Mouse (Mus musculus): Measurements from ENCODE around the gene Prdm16. TPM values are rescaled to one million over a fixed set of nuclear protein-coding genes. Genes with fewer than 3 reads are reported as not detected.

Prdm16 gene
- total RNA-seq, 1 experiment from 2014 or later: 13.3 TPM

DNA sequence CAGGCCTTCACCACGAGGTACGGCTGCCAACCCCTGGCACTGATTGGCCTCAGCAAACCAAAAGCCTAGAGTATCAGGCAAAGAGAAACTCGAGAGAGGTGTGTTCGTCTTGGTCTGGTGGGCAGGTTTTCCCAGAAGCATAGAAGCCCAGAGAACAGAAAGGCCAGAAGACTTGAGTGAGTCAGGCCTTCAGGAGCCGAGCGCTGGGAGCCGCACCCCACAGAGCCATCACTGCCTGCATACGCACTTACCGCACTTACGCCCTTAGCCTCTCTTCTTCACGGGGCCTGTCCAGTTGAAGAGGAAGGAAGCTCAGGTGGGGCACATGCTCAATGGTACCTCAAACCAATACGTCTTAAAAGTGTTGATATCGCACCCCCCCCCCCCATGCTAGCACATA is 53.0 kb downstream of the Prdm16 start:
- ATAC-seq (replicated peaks in 1 of 2; ENCODE audit: insufficient read depth in 1 of 2, low FRiP score in 2 of 2, low TSS enrichment in 1 of 2, low read depth in 1 of 2, poor library complexity in 2 of 2, severe bottlenecking in 2 of 2): no peak

- no peak for ATAC-seq (replicated peaks in 1 of 2; ENCODE audit: insufficient read depth in 1 of 2, low FRiP score in 2 of 2, low TSS enrichment in 1 of 2, low read depth in 1 of 2, poor library complexity in 2 of 2, severe bottlenecking in 2 of 2)
Observed at GRCm38 (mm10) chr4:154582607-154583236, 54.0 kb downstream of the Prdm16 start.

- peak in 1 of 2 experiments; percentile 9; a peak in 1 of 4 replicates for ATAC-seq (replicated peaks in 1 of 2; ENCODE audit: insufficient read depth in 1 of 2, low FRiP score in 2 of 2, low TSS enrichment in 1 of 2, low read depth in 1 of 2, poor library complexity in 2 of 2, severe bottlenecking in 2 of 2)
Observed at GRCm38 (mm10) chr4:154581261-154581886, 55.3 kb downstream of the Prdm16 start.

GRCm38 (mm10) chr4:154574208-154574875 is 62.3 kb downstream of the Prdm16 start:
- no peak for ATAC-seq (replicated peaks in 1 of 2; ENCODE audit: insufficient read depth in 1 of 2, low FRiP score in 2 of 2, low TSS enrichment in 1 of 2, low read depth in 1 of 2, poor library complexity in 2 of 2, severe bottlenecking in 2 of 2)

GRCm38 (mm10) chr4:154570451-154570881 is 66.2 kb downstream of the Prdm16 start:
- ATAC-seq (replicated peaks in 1 of 2; ENCODE audit: insufficient read depth in 1 of 2, low FRiP score in 2 of 2, low TSS enrichment in 1 of 2, low read depth in 1 of 2, poor library complexity in 2 of 2, severe bottlenecking in 2 of 2): no peak

GRCm38 (mm10) chr4:154569845-154570244 is 66.8 kb downstream of the Prdm16 start:
- no peak for ATAC-seq (replicated peaks in 1 of 2; ENCODE audit: insufficient read depth in 1 of 2, low FRiP score in 2 of 2, low TSS enrichment in 1 of 2, low read depth in 1 of 2, poor library complexity in 2 of 2, severe bottlenecking in 2 of 2)

- ATAC-seq (replicated peaks in 1 of 2; ENCODE audit: insufficient read depth in 1 of 2, low FRiP score in 2 of 2, low TSS enrichment in 1 of 2, low read depth in 1 of 2, poor library complexity in 2 of 2, severe bottlenecking in 2 of 2): no peak
Observed at GRCm38 (mm10) chr4:154568798-154569197, 67.9 kb downstream of the Prdm16 start.

DNA sequence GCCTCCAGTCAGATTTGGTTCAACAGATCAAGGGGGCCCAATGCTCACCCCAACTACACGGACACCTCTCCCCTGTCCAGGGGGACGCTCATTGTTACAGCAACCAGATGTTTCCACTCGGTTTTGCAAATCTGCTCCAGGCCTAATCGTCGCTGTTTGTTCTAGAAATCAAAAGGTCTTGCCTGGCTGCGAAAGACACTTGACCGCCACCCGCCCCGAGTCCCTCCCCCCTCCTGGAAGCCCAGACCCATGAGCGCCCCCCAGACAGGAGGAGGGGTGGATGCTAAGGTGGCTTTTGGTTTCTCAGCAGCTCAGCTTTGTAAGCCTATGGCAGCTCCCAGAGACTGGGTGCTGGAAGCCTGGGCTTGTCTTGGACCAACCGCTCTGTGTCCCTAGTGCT is 68.7 kb downstream of the Prdm16 start:
- ATAC-seq (replicated peaks in 1 of 2; ENCODE audit: insufficient read depth in 1 of 2, low FRiP score in 2 of 2, low TSS enrichment in 1 of 2, low read depth in 1 of 2, poor library complexity in 2 of 2, severe bottlenecking in 2 of 2): no peak

DNA sequence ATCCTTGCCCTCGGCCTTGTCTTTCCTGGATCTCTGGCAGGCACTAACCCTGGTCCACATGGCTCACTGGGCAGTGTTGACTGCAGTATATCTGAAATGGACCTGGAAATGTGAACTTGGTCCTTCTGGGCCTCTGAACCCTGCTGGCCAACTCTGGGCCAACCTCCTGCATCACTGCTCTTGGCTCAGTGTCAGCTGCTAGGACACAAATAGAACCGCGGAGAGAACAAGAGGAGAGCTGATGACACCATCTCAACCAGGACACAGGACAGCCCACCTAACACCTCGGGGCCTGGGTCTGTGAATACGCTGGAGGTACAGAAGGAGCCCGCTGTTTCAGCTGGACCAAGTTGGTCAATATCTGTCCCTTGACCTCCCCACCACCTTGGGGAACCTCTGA is 73.5 kb downstream of the Prdm16 start:
- ATAC-seq (replicated peaks in 1 of 2; ENCODE audit: insufficient read depth in 1 of 2, low FRiP score in 2 of 2, low TSS enrichment in 1 of 2, low read depth in 1 of 2, poor library complexity in 2 of 2, severe bottlenecking in 2 of 2): no peak

DNA sequence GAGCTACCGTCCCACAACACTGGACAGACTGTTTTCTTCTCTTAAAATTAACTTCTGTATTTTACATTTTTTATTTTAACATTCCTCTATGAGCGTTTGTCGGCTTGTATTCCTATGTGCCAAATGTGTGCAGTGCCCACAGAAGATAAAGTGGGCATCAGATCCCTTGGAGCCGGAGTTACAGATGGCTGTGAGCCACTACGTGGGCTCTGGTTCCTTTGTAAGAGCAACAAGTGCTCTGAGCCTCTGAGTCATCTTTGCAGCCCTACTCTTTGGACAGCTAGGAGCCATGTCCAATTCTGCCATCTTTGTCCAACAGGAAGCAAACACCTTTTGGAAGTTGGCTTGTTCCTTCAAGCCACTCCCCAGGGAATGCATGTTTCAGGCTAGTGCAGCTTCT is 78.6 kb downstream of the Prdm16 start:
- no peak for ATAC-seq (replicated peaks in 1 of 2; ENCODE audit: insufficient read depth in 1 of 2, low FRiP score in 2 of 2, low TSS enrichment in 1 of 2, low read depth in 1 of 2, poor library complexity in 2 of 2, severe bottlenecking in 2 of 2)

GRCm38 (mm10) chr4:154557168-154557567 is 79.5 kb downstream of the Prdm16 start:
- ATAC-seq (replicated peaks in 1 of 2; ENCODE audit: insufficient read depth in 1 of 2, low FRiP score in 2 of 2, low TSS enrichment in 1 of 2, low read depth in 1 of 2, poor library complexity in 2 of 2, severe bottlenecking in 2 of 2): no peak

DNA sequence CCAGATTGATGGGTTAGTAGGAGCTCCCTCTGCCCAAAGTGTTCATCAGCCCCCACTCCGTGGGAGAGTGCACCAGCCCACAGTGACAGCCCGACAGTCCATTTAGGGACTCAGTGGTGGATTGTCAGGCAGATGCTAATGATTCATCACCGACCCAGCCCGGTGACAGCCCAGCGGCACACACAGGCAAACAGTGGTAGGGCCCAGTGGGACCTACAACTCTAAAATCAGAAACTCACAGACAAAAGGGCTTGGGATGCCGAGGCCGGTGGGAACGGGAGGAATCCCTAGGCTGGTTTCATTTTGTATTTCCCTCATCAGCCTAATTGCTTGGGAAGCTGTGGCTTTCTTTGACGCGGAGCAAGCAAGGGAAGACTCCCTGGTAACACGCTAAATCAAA is 80.3 kb downstream of the Prdm16 start:
- no peak for ATAC-seq (replicated peaks in 1 of 2; ENCODE audit: insufficient read depth in 1 of 2, low FRiP score in 2 of 2, low TSS enrichment in 1 of 2, low read depth in 1 of 2, poor library complexity in 2 of 2, severe bottlenecking in 2 of 2)

DNA sequence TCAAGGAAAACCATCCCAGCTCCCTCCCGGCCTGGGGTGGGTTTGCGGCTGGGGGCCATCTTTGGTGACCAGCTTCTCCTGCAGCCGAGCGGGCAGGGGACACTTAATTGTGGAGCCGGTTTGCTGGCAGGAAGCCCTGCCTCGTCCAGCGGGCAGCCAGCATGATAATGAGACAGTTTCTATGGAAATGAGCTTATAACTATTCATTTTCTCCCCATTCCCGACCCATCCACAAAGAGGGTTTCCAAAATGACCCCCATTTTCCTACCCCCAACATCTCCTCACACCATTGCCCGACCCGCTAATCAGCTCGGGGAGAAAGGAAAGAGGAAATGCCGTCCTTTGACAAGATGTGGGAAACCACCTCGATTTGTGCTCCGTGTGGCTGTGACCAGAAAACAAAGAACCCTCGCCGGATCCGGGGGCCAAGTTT is 86.7 kb downstream of the Prdm16 start:
- peak; percentile 60 to 67 for ATAC-seq (replicated peaks in 1 of 2; ENCODE audit: insufficient read depth in 1 of 2, low FRiP score in 2 of 2, low TSS enrichment in 1 of 2, low read depth in 1 of 2, poor library complexity in 2 of 2, severe bottlenecking in 2 of 2)

- peak in 1 of 2 experiments; percentile 11; a peak in 1 of 4 replicates for ATAC-seq (replicated peaks in 1 of 2; ENCODE audit: insufficient read depth in 1 of 2, low FRiP score in 2 of 2, low TSS enrichment in 1 of 2, low read depth in 1 of 2, poor library complexity in 2 of 2, severe bottlenecking in 2 of 2)
Observed at GRCm38 (mm10) chr4:154549497-154549896, 87.2 kb downstream of the Prdm16 start.

GRCm38 (mm10) chr4:154547176-154547855 is 89.4 kb downstream of the Prdm16 start:
- ATAC-seq (replicated peaks in 1 of 2; ENCODE audit: insufficient read depth in 1 of 2, low FRiP score in 2 of 2, low TSS enrichment in 1 of 2, low read depth in 1 of 2, poor library complexity in 2 of 2, severe bottlenecking in 2 of 2): no peak

GRCm38 (mm10) chr4:154545296-154545695 is 91.4 kb downstream of the Prdm16 start:
- no peak for ATAC-seq (replicated peaks in 1 of 2; ENCODE audit: insufficient read depth in 1 of 2, low FRiP score in 2 of 2, low TSS enrichment in 1 of 2, low read depth in 1 of 2, poor library complexity in 2 of 2, severe bottlenecking in 2 of 2)

GRCm38 (mm10) chr4:154543921-154544320 is 92.8 kb downstream of the Prdm16 start:
- no peak for ATAC-seq (replicated peaks in 1 of 2; ENCODE audit: insufficient read depth in 1 of 2, low FRiP score in 2 of 2, low TSS enrichment in 1 of 2, low read depth in 1 of 2, poor library complexity in 2 of 2, severe bottlenecking in 2 of 2)

- ATAC-seq (replicated peaks in 1 of 2; ENCODE audit: insufficient read depth in 1 of 2, low FRiP score in 2 of 2, low TSS enrichment in 1 of 2, low read depth in 1 of 2, poor library complexity in 2 of 2, severe bottlenecking in 2 of 2): no peak
Observed at GRCm38 (mm10) chr4:154543128-154543527, 93.5 kb downstream of the Prdm16 start.
